Mouse (Mus musculus) kidney, adult 2 months (tissue): ENCODE results near the gene Rp9. TPM values are rescaled to one million over a fixed set of nuclear protein-coding genes. Genes with fewer than 3 reads are reported as not detected.
A peak's percentile ranks its signal among the peaks of the same experiment; 100 is the strongest.

Source experiments
- DNase-seq: peaks from one replicate; pipeline ENCODE4 v3.0.0; 2021
- H3K27ac ChIP-seq: fragments of 200-500 bp; 2 replicates; pipeline ENCODE4 v1.5.1; 2012; ENCODE audit warnings: low read depth, low read length, control low read depth, inconsistent platforms; ENCODE audit not compliant: insufficient read depth
- H3K27me3 ChIP-seq: fragments of 200-500 bp; replicated peaks from 2 replicates; pipeline ENCODE4 v1.6.1; 2012; ENCODE audit warnings: mild to moderate bottlenecking, moderate library complexity, low read length, inconsistent platforms; ENCODE audit not compliant: control insufficient read depth, insufficient read depth
- H3K36me3 ChIP-seq: fragments of 200-500 bp; 2 replicates; pipeline ENCODE4 v1.6.1; 2012; ENCODE audit warnings: mild to moderate bottlenecking, moderate library complexity, low read length, inconsistent platforms; ENCODE audit not compliant: control insufficient read depth, insufficient read depth
- H3K4me1 ChIP-seq: fragments of 200-500 bp; 2 replicates; pipeline ENCODE4 v1.6.1; 2011; ENCODE audit warnings: low read length; ENCODE audit not compliant: control insufficient read depth, insufficient read depth
- H3K4me3 ChIP-seq: fragments of 200-500 bp; 2 replicates; pipeline ENCODE4 v1.5.1; 2011; ENCODE audit warnings: mild to moderate bottlenecking, low read depth, low read length, control low read depth; ENCODE audit not compliant: insufficient read depth
- CTCF ChIP-seq: fragments of 200-500 bp; conservative IDR thresholded peaks from 2 replicates; pipeline ENCODE4 v1.5.1; 2011; ENCODE audit warnings: low read depth, mild to moderate bottlenecking, control low read depth, low read length, moderate library complexity, mixed read lengths; ENCODE audit not compliant: insufficient read depth, insufficient read length
- POLR2A ChIP-seq: fragments of 200-500 bp; IDR thresholded peaks from one replicate; pipeline ENCODE4 v1.6.1; 2011; ENCODE audit warnings: low read depth, low read length, control low read depth
- WGBS: fragments of 180-500 bp; shearing (Covaris S2); methylation state at CpG from one replicate; pipeline ENCODE4 v1.1.7; 2018; 5-methylcytosine and 5-hydroxymethylcytosine counted together
- polyA plus RNA-seq: library from polyadenylated mRNA; depleted of rRNA; stranded (reverse); fragments of >200 nt; gene quantifications from 2 replicates; pipeline ENCODE4 v1.2.3, GENCODE M21; 2012

Rp9 gene
- polyA plus RNA-seq, 1 experiment: 56.9 TPM

GRCm38 (mm10) chr9:22389021-22389476 lies 80.5 kb downstream of the Rp9 start, which contains the start of gene Anln:
Gene Anln (minus strand): TSS chr9:22389188.
- under 1% methylated on average over 44 of the region's 44 CpGs for WGBS
- H3K27ac ChIP-seq: peak within 1 kb of the TSS; percentile 48
- no peaks in the 10 kb centered on the region for H3K36me3 ChIP-seq
- no peaks in the 10 kb centered on the region; the same call in 1 of the 2 replicates for H3K4me1 ChIP-seq
- no peaks in the 10 kb centered on the region for H3K27me3 ChIP-seq
- TF ChIP-seq CTCF (no peak), POLR2A (peak; percentile 96)
- peak; percentile 95 for DNase-seq
- peak within 1 kb of the TSS; percentile 64 for H3K4me3 ChIP-seq

- H3K36me3 ChIP-seq: no peaks in the 10 kb centered on the region
- no peak for DNase-seq
- H3K27me3 ChIP-seq: no peaks in the 10 kb centered on the region
- H3K4me1 ChIP-seq: no peaks in the 10 kb centered on the region; the same call in 1 of the 2 replicates
- H3K4me3 ChIP-seq: peak overlapping the region; percentile 64
- TF ChIP-seq POLR2A (no peak), CTCF (no peak)
- WGBS: 1% methylated on average over 41 of the region's 41 CpGs
- H3K27ac ChIP-seq: no peak overlapping the region
Measured at GRCm38 (mm10) chr9:22388401-22388980, 81.1 kb downstream of the Rp9 start.

DNA sequence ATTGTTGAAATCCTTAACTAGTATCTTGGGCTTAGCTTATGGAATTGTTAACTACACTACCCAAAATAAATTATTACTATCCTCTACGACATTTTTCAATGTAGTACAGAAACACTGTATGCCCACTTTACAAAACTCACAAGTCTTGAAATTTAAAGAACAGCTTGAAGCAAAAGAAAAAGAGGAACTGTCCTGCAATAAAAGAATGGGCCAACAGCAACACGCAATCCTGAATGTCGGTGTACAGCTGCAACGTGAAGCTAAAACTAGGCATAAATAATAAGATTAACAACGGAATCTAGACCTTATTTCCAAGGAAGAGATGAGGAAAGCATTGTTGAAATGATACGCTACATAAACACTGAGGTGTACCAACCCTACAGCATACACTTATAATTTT lies 81.6 kb downstream of the Rp9 start:
- Histone ChIP-seq H3K36me3 (no peaks in the 10 kb centered on the region), H3K27ac (no peak overlapping the region), H3K4me1 (no peaks in the 10 kb centered on the region; the same call in 1 of the 2 replicates), H3K4me3 (no peak overlapping the region), H3K27me3 (no peaks in the 10 kb centered on the region)
- TF ChIP-seq CTCF (no peak), POLR2A (no peak)
- no peak for DNase-seq
- 30% methylated on average over 6 of the region's 6 CpGs for WGBS

- H3K4me1 ChIP-seq: no peaks in the 10 kb centered on the region; the same call in 1 of the 2 replicates
- H3K36me3 ChIP-seq: no peaks in the 10 kb centered on the region
- H3K4me3 ChIP-seq: no peak overlapping the region
- TF ChIP-seq CTCF (no peak), POLR2A (no peak)
- no peak overlapping the region for H3K27ac ChIP-seq
- H3K27me3 ChIP-seq: no peaks in the 10 kb centered on the region
- no peak for DNase-seq
- 70% methylated on average over 2 of the region's 2 CpGs for WGBS
Measured at GRCm38 (mm10) chr9:22385890-22386289, 83.7 kb downstream of the Rp9 start.

- Histone ChIP-seq H3K4me3 (no peak overlapping the region), H3K4me1 (no peaks in the 10 kb centered on the region), H3K27me3 (no peaks in the 10 kb centered on the region), H3K36me3 (no peaks in the 10 kb centered on the region), H3K27ac (no peak overlapping the region)
- TF ChIP-seq POLR2A (no peak), CTCF (no peak)
- no peak for DNase-seq
- WGBS: 95% methylated on average over 5 of the region's 5 CpGs
Measured at GRCm38 (mm10) chr9:22376086-22376485, 93.5 kb downstream of the Rp9 start.

- no peak for TF ChIP-seq POLR2A
- TF ChIP-seq CTCF: peak; percentile 28; the same call in 1 of the 2 replicates
- Histone ChIP-seq H3K36me3 (no peaks in the 10 kb centered on the region), H3K4me1 (no peaks in the 10 kb centered on the region), H3K4me3 (no peak overlapping the region), H3K27ac (no peak overlapping the region), H3K27me3 (no peaks in the 10 kb centered on the region)
- no peak for DNase-seq
- 98% methylated on average over 4 of the region's 4 CpGs for WGBS
Measured at GRCm38 (mm10) chr9:22372760-22373159, 96.8 kb downstream of the Rp9 start.

- H3K4me1 ChIP-seq: no peaks in the 10 kb centered on the region
- H3K36me3 ChIP-seq: no peaks in the 10 kb centered on the region
- no peak overlapping the region for H3K4me3 ChIP-seq
- TF ChIP-seq CTCF (no peak), POLR2A (no peak)
- no peak for DNase-seq
- H3K27me3 ChIP-seq: no peaks in the 10 kb centered on the region
- 73% methylated on average over 6 of the region's 6 CpGs for WGBS
- H3K27ac ChIP-seq: peak overlapping the region; percentile 46; the same call in 1 of the 2 replicates
Measured at GRCm38 (mm10) chr9:22368030-22368429, 101.5 kb downstream of the Rp9 start.

DNA sequence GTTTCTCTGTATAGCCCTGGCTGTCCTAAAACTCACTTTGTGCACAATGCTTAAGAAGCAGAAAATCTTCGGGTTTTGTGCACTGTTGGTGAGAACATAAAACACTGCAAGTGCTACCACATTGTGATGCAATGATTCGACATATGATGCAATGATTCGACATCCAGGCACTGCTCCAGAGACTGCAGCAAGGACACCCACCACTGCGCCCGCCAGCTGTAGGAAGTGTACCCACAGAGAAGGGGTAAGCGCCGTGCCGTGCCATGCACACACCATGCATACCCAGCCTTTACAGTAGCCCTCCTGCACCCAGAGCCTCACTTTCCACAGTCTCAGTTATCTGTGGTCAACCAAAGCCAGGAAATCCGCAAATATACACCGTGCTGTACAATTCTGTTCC lies 102.9 kb downstream of the Rp9 start:
- no peak for DNase-seq
- Histone ChIP-seq H3K36me3 (no peaks in the 10 kb centered on the region), H3K4me3 (no peak overlapping the region), H3K4me1 (no peaks in the 10 kb centered on the region), H3K27me3 (no peaks in the 10 kb centered on the region), H3K27ac (no peak overlapping the region)
- WGBS: 96% methylated on average over 10 of the region's 10 CpGs
- no peak for TF ChIP-seq CTCF
- TF ChIP-seq POLR2A: no peak
